Mouse (Mus musculus) spleen, postnatal 14 days (tissue): ENCODE measurements around the gene Tbc1d22b.
A peak's percentile ranks its signal among the peaks of the same experiment; 100 is the strongest.
"Not testable (repeated sequence)": the region's sequence is repeated elsewhere in the genome, so short reads cannot be mapped to it uniquely, and the experiment has no call there.

Source experiments
- DNase-seq, 2 experiments: peaks; one replicate each; pipeline ENCODE4 v3.0.0; 2021 to 2022; ENCODE audit warnings: low spot score in 2 of 2

The Tbc1d22b gene

DNA sequence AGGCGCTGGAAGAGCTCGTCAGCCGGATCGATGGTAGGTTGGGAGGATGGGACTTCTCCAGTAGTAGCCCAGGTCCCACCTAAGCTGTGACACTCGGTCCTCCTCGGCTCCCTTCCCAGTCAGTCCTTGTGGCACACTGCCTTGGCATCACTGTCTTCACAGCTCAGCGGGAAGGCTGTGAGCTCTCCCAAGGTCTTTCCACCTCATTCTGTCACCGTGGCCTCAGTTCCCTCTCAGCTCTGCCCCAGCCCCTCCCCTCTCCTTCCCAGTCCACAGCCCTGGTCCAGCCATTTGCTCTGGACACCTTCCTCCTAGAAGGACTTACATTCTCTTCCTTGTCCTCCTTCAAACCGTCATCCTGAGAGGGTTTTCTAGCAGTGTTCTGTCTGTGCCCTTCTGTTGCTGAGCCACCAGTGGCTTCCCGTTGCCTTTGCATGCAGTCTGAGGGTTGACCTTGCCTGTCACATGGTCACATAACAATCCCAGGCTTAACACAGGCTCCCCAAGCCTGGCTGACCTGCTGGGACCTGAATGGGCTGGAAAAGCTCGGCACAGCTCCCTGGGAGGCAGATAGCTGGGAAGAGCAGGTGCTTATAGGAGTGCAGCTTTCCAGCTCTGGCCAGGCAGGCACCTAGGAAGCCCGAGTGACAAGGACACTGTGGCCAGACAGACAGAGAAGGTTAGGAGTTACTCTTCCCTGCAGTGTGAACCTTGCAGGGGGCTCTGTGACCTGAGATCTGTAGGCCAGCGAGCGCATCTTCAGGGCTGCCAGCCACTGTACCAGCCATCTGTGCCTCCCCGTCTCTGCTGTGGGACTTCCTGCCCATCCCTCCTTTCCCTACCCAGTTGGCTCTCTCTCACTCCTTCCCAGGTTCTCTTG lies 46.5 kb downstream of the Tbc1d22b start:
- no peak for DNase-seq

DNA sequence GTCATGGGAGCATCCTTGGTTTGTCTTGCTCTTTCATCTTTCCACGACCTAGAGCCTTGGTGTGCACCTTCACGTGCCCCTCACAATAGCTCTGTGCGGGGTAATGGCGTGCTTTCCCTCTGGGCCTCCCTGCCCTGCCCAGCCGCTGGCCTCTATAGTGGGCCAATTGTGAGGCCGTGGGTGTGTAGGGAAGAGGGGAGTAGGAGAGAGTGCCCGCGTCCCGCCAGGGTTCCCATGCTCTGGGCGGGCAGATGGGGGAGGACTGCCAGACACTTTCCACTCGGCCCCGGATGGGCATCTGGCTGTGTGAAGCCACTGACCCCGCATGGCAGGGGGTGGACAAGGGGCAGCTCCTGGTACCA lies 47.2 kb downstream of the Tbc1d22b start:
- DNase-seq: no peak

DNA sequence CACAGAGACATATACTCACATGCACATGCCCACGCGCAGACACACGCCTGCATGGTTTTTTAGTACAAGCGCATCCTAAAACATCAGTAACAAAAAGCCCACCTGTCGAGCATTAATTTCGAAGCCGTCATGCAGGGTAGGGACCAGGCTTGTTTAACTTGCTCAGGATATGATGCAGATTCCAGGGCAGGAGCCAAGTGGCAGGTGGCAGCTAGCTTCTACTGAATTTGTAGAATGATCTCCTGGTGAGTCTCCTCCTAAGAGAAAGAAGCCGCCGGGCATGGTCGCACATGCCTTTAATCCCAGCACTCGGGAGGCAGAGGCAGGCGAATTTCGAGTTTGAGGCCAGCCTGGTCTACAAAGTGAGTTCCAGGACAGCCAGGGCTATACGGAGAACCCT lies 49.5 kb downstream of the Tbc1d22b start:
- no peak for DNase-seq

DNA sequence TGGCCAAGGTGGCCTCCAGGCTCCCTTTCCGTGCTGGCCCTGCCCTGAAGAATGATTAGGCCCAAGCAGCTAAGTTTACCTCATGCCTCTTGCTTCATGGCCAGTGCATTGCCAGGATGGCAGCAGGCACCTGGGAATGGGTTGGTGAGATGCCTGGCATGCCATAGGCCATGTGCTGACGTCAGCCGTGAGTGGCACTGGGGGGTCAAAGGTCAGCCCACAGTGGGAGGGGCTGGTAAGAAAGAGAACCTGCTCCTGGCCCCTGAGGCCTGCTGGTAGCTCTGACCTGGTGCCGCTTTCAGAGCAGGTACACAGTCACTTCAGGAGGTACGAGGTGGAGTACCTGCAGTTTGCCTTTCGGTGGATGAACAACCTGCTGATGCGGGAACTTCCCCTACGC lies 50.0 kb downstream of the Tbc1d22b start:
- DNase-seq: no peak

DNA sequence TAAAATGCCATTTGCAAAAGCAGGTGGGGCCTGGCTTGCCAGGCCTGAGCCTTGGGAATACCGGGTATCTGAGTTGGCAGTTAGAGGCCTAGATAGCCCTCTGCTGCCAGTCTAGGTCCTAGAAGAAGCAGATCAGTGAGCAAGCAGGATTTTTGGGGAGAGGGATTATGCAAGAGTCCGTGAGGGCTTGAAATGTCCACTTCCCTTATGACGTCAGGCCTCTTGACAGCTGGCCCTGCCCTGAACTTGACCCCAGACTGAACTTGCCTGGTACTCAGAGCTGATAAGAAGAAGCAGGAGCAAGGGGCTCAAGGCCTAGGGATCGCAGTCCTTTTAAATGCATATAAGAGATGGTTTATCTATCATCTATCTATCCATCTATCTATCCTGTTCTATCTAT lies 51.8 kb downstream of the Tbc1d22b start:
- DNase-seq: no peak

DNA sequence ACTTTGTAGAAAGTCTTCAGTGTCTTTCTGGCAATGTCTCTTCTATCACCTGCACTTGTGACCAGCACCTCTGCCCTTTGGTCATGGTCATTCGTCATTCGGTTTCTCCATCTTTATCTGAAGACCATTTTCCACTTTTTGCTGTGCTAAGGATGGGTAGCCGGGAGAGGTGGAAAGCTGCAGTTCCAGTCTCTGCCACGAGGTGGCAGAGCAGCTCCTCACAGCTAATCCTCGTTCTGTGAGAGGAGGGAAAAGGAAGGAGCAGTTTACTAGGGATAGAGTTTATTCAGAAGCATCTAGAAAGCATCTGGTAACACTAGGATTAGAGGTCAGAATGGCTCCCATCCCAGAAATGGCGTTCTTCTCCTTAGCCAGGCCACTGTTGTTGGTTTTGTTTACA lies 53.7 kb downstream of the Tbc1d22b start:
- DNase-seq: peak; percentile 50 to 66

DNA sequence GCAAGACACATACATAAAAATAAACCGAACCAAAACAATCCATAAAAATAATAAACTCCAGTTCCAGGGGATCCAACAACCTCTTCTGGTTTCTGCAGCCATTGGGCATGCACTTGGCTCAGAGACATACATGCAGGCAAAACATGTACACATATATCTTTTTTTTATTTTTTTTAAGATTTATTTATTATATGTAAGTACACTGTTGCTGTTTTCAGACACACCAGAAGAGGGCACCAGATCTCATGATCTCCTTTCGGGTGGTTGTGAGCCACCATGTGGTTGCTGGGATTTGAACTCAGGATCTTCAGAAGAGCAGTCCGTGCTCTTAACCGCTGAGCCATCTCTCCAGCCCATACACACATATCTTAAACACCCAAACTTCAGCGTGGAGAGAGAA lies 63.9 kb downstream of the Tbc1d22b start:
- DNase-seq: not testable (repeated sequence)

DNA sequence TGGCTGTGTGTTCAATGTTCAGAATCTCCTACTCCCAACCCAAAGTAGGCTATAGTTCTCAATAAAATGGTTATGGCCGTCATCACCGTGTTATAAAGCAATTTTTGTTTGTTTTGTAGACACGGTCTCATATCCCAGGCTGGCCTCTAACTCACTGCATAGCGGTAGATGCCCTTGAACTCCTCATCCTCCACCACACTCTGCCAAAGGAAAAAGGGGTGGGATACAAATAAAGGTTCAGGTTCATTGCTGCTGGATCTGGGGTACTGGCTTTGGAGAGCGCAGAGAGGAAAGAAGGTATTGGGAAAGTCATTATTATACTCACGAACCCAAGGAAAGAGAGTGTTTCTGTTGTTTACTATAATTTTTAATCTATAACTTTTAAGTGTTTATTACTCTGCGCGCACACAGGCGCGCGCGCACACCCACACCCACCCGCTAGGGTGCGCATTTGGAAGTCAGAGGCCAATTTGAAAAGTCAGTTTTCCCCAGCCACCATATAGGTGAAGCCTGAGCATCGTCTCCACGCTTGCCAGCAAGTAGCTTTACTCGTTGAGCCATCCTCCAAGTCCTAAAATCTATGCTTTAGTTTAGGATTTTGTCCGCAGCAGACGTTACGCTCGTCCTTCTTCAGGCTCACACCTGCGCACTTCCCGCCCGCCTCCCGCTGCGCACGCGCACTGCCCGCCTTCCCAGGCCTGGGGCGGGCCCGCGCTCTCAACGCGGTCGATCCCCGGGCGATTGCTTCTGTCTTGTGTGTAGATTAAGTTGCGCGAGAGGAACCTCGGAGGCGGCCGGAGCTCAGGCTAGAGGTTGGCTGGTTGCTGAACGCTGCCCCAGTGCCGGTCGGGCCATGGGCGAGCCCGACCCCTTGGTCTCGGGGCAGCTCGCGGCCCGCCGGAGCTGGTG lies 64.8 kb downstream of the Tbc1d22b start, which contains the start of the genes Rnf8 and Gm28043:
Gene Rnf8, plus strand, starts transcription at position 676 of the 909 bp plus-strand sequence.
Gene Gm28043, plus strand, starts transcription at position 762 of the 909 bp plus-strand sequence.
- peak; percentile 90 to 92 for DNase-seq

DNA sequence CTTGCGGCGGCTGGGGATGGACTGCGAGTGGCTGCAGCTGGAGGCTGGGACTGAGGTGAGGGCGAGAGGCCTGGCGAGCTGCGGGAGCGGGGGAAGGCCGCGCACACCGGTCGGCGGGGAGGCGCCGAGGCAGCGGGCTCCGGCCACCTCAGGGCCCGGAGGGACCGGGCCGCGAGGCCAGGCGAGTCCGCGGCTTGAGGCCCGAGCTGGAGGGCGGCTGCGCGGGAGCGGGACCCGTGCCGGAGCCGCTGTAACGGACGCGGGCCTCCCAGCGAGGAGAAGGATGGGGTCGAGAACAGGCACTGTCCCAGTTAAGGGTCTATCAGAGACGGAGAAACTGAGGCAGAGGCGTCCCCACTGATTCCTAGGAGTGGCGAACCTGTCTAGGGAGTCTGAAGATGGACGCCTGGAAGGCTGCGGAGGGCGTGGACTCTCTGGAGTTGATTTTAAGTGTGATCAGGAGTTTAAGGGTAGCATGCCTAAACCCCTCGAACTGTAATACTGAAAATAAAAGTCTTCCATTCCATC lies 65.5 kb downstream of the Tbc1d22b start:
- no peak for DNase-seq

DNA sequence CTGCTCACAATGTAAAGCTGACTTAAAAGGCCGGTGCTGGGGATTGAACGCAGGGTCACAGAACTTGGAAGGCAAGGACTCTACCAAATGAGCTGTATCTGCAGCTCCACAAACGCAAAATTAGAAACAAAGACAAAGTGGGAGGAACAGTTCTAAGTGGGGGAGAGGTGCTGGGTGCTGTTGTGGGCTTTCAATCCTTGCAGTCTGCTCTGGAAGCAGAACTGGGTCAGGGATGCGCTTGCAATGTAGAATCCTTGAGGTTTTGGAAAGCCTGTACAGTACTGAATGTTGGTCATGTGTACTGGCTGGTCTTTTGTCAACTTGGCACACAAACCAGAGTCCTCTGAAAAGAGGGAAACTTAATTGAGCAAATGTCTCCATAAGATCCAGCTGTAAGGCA lies 66.0 kb downstream of the Tbc1d22b start:
- no peak for DNase-seq

DNA sequence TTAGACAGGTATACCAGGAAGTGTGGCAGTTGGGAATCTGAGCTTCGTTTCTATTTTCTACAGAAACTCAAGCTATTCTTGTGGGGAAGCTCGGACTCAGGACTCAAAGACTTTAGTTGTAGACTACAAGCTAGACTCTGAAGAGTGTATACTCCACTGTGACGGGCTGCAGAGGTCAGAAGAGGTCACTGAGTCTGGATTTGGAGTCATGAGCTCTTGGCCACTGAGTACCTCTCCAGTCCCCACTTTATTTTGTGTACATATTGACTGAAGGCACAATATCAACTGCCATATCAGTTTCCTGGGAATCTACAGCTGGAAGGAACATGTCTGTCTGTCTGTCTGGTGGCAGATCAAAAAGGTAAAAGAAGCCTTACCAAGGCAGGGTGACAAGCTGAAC lies 69.6 kb downstream of the Tbc1d22b start:
- no peak for DNase-seq

DNA sequence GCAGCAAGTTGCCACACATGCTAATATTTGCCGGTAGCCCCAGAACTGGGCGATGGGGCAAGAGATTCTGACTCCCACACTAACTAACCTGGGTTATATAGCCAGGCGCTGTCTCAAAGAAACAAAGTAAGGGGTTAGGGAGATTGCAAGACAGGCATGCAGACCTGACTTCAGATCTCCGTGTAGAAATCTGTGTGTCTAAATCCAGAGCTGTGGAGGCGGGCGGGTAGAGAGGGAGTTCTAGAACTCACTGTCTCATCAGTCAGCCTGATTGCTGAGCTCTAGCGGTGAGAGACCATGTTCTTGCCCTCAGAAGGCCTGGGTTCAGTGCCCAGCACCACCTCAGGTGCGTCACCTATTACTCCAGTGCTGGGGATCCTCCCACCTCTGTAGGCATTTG lies 73.9 kb downstream of the Tbc1d22b start:
- no peak for DNase-seq

DNA sequence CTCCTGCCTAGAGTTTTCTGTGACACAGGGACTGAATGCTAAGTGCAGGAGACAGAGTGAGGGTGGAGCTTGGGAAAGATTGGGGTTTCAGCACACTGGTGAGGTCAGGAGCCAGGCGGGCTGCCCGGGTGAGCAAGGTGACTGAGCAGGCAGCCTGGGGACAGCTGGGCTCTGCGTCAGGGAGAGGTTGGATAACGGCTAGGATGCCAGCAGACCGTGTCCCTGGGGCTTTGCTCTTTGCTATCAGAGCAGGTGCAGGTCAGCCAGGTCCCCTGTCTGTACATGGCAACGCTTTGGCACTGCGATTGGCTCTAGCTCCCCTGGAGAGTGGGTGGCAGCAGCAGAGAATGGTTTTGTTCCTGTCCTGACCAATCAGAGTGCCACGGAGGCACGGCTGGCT lies 77.7 kb downstream of the Tbc1d22b start:
- DNase-seq: no peak

DNA sequence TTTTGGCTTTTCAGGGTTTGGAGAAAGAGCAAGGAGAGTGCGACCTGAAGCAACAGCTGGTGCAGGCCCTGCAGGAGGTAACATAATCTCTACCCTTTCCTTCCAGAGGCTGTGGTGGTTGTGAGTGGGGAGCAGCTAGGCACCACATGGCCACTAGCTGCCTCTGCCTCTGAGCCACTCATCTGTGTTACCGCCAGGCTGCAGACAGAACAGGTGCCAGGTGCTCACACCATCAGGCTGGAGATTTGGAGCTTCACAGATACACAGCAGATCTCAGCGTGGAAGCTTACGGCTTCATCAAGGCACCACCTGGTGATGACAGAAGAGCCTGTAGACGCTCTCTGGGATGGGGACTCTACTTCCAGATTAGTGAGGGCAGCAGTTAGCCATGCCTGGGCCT lies 79.4 kb downstream of the Tbc1d22b start:
- DNase-seq: no peak

DNA sequence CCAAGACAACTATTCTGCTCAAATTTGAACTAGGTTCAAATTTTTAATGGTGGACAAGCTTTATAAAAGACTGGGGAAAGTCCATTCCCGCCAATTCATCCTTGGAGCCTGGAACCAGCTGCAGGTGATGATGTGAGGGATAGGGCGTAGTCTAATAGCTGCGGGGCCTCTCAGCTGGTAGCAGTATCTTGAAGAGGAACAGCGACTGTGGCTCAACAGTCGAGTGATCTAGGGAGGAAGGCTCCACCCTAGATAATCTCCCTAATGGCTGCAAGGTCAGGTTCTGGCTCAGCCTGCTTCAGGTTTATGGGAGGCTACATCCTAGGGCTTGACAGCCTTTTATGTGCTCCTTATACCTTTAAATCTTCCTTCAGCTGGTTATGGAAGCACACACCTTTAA lies 80.0 kb downstream of the Tbc1d22b start:
- DNase-seq: no peak

DNA sequence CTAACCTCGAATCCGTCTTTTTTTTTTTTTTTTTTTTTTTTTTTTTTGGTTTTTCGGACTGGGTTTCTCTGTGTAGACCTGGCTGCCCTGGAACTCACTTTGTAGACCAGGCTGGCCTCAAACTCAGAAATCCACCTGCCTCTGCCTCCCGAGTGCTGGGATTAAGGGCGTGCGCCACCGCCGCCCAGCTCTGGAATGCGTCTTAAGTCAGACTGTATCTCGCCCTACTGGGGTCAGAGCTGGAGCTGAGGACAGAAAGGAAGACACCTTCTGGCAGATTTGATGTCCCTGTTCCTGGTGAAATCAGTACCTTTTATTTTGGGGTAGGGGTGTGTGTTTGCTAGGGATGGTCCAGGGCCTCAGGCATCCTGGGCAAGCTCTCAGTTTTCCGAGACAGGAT lies 82.7 kb downstream of the Tbc1d22b start:
- no peak for DNase-seq

DNA sequence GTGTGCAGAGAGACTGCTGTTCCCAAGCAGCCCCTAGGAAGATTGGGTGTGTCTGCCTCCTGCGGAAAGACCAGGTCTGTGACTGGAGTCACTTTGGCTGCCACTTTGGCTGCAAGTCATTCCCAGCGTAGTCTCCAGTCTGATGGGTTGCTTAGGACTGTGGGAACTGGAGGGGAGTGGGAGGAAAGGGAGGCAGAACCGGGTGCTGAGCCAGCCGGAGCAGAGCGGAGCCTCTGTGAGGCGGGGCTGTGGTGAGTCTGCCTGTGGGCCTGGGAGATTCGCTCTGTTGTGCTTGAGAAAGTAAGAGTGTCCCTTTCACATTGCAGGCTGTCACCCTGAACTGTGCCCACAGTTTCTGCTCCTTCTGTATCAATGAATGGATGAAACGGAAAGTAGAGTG lies 85.9 kb downstream of the Tbc1d22b start:
- no peak for DNase-seq

DNA sequence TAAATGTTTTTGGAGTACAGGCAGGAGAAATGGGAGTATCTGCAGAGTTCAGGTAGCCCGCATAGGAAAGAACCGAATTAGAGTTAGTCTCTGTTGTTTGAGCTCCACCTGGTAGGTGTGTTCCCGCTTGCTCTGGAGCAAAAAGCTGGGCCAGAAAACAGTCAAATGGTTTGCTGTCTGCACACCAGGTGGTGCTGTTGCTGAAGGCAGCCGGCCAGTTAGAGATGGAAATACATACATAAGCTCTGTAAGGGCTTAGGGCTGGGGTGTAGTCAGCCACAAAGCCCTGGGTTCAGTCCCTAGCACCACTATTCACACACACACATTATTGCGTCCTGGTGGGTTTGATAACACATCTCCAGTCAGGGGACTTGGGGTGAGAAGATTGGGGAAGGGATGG lies 86.5 kb downstream of the Tbc1d22b start:
- peak in 1 of 2 experiments; percentile 21 for DNase-seq

DNA sequence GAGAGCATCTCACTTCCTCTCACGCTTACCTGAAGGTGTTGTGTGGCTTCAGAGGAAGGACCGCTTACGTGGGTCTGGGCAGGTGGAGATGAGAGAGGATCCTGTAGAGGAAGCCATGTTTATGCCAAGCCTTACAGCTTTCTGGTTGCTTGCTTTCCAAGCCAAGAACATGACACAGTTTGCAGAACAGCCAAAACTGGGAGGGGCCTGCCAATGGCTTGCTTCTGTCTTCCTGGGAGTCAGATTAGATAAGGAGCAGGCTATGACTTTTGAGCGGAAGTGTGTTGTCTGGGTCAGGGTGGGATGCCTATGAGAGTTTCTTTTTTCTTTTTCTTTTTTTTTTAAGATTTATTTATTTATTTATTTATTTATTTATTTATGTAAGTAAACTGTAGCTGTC lies 87.8 kb downstream of the Tbc1d22b start:
- DNase-seq: no peak

DNA sequence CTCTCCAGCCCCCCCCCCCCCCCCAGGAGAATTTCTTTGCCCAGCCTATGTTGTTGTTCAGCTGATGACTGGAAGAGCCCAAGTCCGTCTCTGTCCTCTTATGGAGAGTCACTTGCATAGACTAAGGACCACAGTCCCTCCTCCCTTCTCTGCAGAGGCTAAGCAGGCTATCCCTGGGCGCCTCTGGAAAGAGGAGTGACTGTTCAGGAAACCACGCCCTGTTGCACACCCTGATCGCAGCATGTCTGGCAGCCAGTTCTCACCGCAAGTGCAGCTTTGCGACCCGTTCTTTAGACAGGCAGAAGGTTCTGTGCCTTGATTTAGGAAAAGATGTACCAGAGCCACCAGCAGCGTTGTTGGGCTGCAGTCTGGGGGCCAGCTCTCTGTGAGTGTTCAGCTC lies 88.3 kb downstream of the Tbc1d22b start:
- DNase-seq: peak in 1 of 2 experiments; percentile 37

DNA sequence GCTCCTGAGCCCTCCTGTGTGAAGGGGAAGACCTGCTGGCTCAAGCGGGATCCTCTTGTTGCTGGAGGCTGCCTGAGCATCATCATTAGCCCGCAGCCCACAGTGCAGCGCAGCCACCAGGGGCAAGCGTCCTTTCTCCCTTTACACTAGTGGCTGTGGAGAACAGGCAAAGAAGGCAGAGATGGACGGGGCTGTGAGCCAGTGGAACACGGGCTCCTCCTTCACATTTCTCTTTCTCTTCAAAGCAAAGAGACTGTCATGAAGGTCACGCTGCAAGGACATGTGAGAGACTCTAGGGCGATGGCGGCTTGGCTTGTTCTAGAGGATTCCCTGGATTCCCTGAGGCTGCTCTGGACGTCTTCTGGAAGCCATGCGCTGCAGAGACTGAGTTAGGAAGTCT lies 91.4 kb downstream of the Tbc1d22b start:
- no peak for DNase-seq

DNA sequence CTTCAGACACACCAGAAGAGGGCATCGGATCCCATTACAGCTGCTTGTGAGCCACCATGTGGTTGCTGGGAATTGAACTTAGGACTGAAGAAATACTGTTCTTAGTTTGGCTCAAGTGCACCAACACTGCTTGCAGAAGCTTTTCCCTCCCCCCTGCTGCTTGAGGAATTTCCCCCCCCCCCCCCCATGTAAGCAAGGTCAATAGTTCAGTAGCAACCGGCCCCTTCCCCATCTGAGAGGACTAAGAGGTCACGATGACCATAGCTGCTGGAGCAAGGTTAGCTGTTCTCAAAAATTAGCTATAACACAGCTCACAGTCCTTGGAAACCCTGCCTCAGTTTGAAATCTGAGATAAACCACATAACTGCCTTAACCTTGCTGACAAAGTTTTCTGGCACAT lies 92.6 kb downstream of the Tbc1d22b start:
- no peak for DNase-seq
